Mouse (Mus musculus): Measurements from ENCODE around the gene Cys1. TPM values are rescaled to one million over a fixed set of nuclear protein-coding genes. Genes with fewer than 3 reads are reported as not detected.

Cys1 gene
- polyA plus RNA-seq, 1 experiment from 2014 or later: 2.2 TPM

DNA sequence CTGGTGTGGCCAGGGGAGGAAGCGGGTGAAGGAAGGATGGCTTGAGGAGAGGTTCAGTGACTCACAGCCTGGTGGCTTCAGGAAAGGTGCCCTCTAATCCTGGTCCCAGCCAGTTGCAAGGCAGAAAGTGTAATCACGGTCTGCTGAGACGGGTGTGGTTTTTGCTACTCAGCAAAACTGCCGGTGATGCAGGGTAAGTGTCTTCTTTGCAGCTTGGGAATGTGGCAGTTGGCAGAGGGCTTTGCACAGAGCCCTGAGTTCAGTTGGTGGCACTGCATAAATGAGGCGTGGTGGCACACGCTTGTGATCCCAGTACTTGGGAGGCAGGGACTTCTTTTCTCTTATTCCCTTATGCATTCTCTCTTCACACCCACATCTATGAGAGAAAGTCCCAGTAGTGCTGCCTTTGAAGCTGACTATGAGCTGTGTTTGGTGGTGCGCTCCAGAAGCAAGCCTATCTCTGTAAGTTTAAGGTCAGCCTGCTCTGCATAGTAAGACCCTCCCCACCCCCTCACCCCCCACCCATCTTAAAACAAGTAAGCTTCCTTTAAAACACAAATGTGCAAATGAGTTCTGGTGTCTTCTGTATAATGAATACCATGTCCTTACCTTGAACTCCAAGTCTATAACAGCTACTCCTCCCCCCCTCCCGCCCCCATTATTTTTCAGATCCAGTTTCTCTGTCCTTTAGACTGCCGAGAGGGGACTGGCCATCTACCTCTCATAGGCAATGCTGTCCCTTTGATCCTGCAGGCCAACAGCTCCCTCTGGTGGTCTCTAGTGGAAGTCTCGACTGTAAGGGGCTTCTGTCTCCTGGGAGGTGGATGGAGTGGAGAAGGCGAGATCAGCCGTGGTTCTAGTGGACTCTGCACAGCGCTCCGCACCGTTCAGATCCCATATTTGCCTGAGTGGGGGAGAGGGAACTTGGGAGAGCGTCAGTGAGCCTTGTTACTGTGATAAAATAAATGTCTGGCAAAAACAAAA, 15.2 kb upstream of the Cys1 start:
- H3K9ac ChIP-seq: no peak overlapping the region
- WGBS: 38% methylated on average over 16 of the region's 16 CpGs
- H3K4me3 ChIP-seq: no peak overlapping the region
- no peaks in the 10 kb centered on the region for H3K27me3 ChIP-seq
- peak; percentile 80; the same call in 1 of the 2 replicates for ATAC-seq (ENCODE audit: borderline replicate concordance, extremely low read depth, low FRiP score, low TSS enrichment)
- H3K4me1 ChIP-seq: no peaks in the 10 kb centered on the region
- H3K36me3 ChIP-seq: no peaks in the 10 kb centered on the region
- H3K4me2 ChIP-seq: no peak overlapping the region
- H3K9me3 ChIP-seq: no peaks in the 10 kb centered on the region
- H3K27ac ChIP-seq: no peak overlapping the region

DNA sequence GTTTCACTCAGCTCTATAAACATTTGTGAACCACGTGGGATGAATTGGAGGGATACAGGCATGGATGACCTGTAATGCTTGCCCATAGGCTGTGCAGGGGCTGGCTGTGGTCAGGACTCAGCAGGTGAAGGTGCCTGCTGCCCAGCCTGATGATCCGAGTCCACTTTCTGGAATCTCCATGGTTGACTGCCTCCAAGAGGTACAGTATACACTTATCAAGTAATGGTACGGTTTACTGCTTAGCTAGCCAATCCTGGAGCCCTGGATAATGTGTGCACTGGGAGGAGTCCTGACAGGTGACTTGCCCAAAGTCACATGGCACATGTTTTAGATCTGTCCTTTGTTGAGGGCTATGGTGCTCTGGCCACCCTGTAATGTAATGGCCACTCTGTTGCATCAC, 8.7 kb upstream of the Cys1 start:
- Histone ChIP-seq H3K4me3 (no peak overlapping the region), H3K4me2 (no peak overlapping the region), H3K9ac (no peak overlapping the region), H3K27me3 (no peaks in the 10 kb centered on the region), H3K4me1 (peaks cover 4% of the 10 kb centered on the region; the same call in 1 of the 2 replicates), H3K9me3 (no peaks in the 10 kb centered on the region), H3K36me3 (no peaks in the 10 kb centered on the region), H3K27ac (no peak overlapping the region)
- no peak for ATAC-seq (ENCODE audit: borderline replicate concordance, extremely low read depth, low FRiP score, low TSS enrichment)
- WGBS: 80% methylated on average over 3 of the region's 3 CpGs

DNA sequence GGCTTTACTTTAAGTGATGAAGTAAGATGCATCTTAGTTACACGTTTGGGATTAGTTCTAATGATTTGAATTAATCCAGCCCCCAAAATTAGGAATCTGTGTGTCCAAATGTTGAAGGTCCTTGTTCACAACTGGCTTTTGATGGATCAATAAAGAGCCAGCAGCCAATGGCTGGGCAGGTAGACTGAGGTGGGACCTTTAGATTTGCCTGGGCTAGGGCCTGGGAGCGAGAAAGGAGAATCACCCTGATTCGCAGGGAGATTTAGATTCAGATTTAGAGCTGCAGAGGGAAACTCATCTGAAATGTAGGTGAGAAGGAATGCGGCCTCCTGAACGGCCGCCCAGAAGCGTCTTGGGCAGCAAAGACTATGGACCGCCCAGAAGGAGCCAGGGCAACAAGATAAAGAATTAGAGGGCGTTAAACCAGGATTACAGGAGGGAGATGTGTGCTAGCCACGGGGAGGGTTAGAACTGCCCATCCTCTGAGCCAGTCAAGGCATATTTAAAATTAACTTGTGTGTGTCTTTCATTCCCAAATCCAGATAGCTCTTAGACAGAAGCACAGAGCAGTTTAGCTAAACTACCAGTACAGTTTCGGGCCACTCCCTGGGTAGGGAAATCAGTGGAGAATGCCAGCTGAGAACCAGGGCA, 5.2 kb upstream of the Cys1 start:
- 50% methylated on average over 11 of the region's 11 CpGs for WGBS
- H3K9ac ChIP-seq: no peak overlapping the region
- no peaks in the 10 kb centered on the region for H3K36me3 ChIP-seq
- peaks cover 19% of the 10 kb centered on the region for H3K4me1 ChIP-seq
- H3K4me3 ChIP-seq: no peak overlapping the region
- H3K4me2 ChIP-seq: no peak overlapping the region
- H3K27me3 ChIP-seq: peaks cover 15% of the 10 kb centered on the region
- H3K27ac ChIP-seq: peak overlapping the region; percentile 26
- ATAC-seq (ENCODE audit: borderline replicate concordance, extremely low read depth, low FRiP score, low TSS enrichment): no peak
- H3K9me3 ChIP-seq: no peaks in the 10 kb centered on the region

DNA sequence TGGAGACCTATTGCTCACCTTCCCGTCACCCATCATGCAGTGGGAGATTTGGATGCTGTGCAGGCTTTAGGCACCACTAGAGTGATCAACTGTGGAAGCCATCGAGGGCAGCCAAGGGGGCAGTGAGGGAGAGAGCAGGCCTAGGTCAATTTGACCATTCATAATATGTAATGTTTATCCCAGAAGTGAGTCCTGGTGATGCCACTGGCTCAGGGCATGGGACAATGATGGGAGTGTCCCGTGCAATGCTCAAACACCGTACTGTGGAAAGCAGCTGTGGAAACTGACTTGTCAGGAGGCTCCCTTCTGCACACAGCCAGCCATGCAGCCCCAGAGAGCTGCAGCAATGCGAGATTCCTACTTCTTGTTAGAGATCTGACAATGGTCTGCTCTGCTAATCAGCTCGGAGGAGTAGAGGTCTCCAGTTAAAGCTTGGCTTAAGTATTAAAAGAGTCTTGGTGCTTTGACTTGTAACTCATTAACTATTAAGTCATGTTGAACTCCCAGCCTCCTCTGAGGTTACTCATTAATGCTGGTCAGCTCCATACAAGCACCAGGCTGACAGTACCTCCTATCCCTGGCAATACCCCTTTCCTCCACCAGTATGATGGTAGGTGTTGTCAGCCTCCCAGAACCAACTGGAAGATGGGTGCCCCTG, 4.6 kb upstream of the Cys1 start:
- Histone ChIP-seq H3K9me3 (no peaks in the 10 kb centered on the region), H3K27ac (peak overlapping the region; percentile 59; the same call in 1 of the 2 replicates), H3K36me3 (no peaks in the 10 kb centered on the region), H3K9ac (no peak overlapping the region), H3K27me3 (peaks cover 20% of the 10 kb centered on the region), H3K4me3 (no peak overlapping the region), H3K4me2 (no peak overlapping the region; the same call in 1 of the 2 replicates), H3K4me1 (peaks cover 25% of the 10 kb centered on the region)
- 54% methylated on average over 6 of the region's 6 CpGs for WGBS
- ATAC-seq (ENCODE audit: borderline replicate concordance, extremely low read depth, low FRiP score, low TSS enrichment): peak; percentile 44; the same call in 1 of the 2 replicates

DNA sequence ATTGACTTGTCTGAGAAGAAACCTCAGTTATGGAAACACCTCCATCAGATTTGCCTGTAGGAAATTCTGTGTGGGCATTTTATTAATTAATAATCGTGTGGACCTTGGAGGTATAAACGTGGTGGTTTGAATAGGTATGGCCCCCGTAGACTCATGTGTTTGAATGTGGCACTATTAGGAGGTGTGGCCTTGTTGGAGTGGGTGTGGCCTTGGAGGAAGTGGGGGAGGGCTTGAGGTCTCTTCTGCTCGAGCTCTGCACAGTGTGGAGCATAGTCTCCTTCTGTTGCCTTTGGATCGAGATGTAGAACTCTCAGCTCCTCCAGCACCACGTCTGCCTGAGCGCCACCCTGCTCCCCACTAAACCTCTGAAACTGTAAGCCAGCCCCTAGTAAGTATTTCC, 1.8 kb upstream of the Cys1 start:
- no peak for ATAC-seq (ENCODE audit: borderline replicate concordance, extremely low read depth, low FRiP score, low TSS enrichment)
- Histone ChIP-seq H3K9me3 (no peaks in the 10 kb centered on the region), H3K36me3 (no peaks in the 10 kb centered on the region), H3K27ac (peak overlapping the region; percentile 81; the same call in 1 of the 2 replicates), H3K9ac (no peak overlapping the region), H3K4me2 (no peak overlapping the region), H3K4me1 (peaks cover 35% of the 10 kb centered on the region), H3K27me3 (peaks cover 26% of the 10 kb centered on the region), H3K4me3 (no peak overlapping the region)
- WGBS: 70% methylated on average over 7 of the region's 7 CpGs

DNA sequence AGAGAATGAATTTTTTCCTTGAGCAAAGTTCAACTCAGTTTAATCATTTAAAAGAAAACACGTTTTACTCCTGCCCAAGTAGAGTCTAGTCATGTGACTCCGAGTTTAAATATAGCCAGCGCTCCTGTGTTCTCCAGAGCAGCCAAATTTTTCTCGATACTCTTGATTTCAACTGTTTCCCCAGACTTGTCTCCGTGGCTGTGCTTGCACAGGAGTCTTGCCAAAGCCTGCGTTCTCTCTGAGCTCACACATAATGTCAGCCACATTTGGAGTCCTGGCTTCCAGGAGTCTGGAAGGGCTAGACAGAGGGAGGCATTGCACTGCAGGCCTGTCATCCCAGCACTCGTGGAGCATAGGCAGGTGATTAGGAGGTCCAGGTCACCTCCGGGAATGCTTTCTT, 950 bp upstream of the Cys1 start:
- peak overlapping the region; percentile 81 for H3K27ac ChIP-seq

DNA sequence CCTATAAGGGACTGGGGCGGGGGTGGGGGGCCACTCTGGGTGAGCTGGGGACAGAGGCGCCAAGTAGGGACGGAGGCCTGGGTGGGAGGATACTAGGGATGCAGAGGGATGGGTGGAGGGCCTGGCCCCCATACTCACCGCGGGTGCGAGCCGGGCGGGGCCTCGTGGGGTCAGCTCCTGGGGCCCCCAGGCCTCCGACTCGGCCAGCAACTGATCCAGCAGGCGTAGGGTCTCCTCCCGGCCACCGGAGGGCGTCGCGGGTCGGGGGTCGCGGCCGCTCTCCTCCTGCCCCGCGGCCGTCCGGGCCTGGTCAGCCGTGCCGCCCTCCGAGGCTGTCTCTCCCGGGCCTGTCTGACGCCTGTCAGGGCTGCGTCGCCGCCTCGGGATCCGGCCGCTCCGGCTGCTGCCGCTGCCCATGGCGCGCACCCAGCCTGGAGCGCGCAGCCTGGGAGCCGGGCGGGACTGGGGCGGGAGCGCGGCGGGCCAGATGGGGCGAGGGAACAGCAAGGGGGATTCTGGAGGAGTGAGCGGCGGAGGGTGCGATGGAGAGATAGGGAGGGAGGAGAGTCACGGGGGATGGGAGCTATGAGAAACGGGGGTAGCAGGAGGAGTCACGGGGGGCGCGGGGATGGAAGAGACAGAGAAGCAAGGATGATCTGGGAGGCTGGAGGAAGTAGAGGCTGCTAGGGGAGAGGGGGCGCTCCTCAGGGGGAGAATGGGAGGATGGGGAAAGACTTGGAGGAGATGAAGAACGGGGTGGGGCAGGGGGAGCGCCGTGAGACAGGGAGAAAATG, 924 bp downstream of the Cys1 start:
- Histone ChIP-seq H3K4me1 (peaks cover 30% of the 10 kb centered on the region), H3K36me3 (no peaks in the 10 kb centered on the region), H3K9ac (peak overlapping the region; percentile 66), H3K4me3 (peak overlapping the region; percentile 54), H3K4me2 (peak overlapping the region; percentile 91), H3K27me3 (peaks cover 26% of the 10 kb centered on the region), H3K27ac (no peak overlapping the region), H3K9me3 (no peaks in the 10 kb centered on the region)
- ATAC-seq (ENCODE audit: borderline replicate concordance, extremely low read depth, low FRiP score, low TSS enrichment): peak; percentile 55; the same call in 1 of the 2 replicates
- WGBS: 2% methylated on average over 54 of the region's 61 CpGs

More for the DNA sequence above, 950 bp upstream of the Cys1 start:
- H3K27me3 ChIP-seq: peaks cover 26% of the 10 kb centered on the region
- H3K4me1 ChIP-seq: peaks cover 35% of the 10 kb centered on the region
- H3K4me2 ChIP-seq: peak overlapping the region; percentile 91; the same call in 1 of the 2 replicates
- no peak overlapping the region for H3K4me3 ChIP-seq
- no peaks in the 10 kb centered on the region for H3K36me3 ChIP-seq
- H3K9me3 ChIP-seq: no peaks in the 10 kb centered on the region
- H3K9ac ChIP-seq: no peak overlapping the region
- ATAC-seq (ENCODE audit: borderline replicate concordance, extremely low read depth, low FRiP score, low TSS enrichment): no peak
- WGBS: 25% methylated on average over 8 of the region's 8 CpGs

DNA sequence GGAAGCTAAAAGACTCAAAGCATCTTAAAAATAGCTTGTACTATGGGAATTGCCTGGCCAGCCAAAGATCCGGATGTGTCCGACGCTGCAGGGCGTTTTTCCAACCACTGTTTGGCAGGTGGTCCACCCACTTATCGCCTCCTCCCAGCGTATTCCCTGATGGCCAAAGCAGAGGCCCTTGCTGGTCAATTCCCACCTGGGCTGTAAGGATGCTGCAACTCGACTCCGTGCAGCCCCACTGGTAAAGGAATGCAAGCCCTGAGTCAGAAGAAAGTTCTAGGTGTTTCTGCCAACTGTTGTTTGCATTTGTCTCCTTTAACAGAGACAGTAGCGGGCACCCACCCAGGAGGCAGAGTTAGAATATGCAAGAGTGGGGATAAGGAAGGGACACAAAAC, 1.5 kb downstream of the Cys1 start:
- Histone ChIP-seq H3K9me3 (no peaks in the 10 kb centered on the region), H3K36me3 (no peaks in the 10 kb centered on the region), H3K27me3 (peaks cover 26% of the 10 kb centered on the region), H3K4me1 (peaks cover 30% of the 10 kb centered on the region), H3K4me2 (peak overlapping the region; percentile 91), H3K4me3 (peak overlapping the region; percentile 54), H3K27ac (no peak overlapping the region), H3K9ac (peak overlapping the region; percentile 66)
- WGBS: 10% methylated on average over 9 of the region's 9 CpGs
- no peak for ATAC-seq (ENCODE audit: borderline replicate concordance, extremely low read depth, low FRiP score, low TSS enrichment)

DNA sequence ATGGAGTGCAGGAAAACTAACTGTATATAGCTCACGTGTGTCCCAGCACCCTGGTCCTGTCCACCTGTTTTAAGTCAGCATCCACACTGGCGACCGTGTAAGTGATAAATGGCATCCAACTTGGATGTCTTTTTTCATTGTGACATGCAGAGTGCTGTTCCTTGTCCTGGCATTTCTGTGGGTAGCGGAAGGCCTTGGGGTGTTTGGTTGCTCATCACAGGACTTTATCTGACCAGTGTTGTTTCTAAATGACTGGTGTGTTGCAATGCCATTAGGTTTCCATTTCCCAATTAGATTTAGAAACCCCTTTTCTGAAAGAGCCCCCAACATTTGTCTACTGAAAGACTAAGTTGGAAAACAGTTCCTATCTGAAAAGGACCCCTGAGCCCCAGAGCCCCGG, 19.5 kb downstream of the Cys1 start:
- Histone ChIP-seq H3K4me1 (no peaks in the 10 kb centered on the region), H3K4me2 (no peak overlapping the region), H3K4me3 (no peak overlapping the region), H3K27ac (no peak overlapping the region), H3K36me3 (peaks cover 32% of the 10 kb centered on the region), H3K9me3 (no peaks in the 10 kb centered on the region), H3K27me3 (no peaks in the 10 kb centered on the region), H3K9ac (no peak overlapping the region)
- ATAC-seq (ENCODE audit: borderline replicate concordance, extremely low read depth, low FRiP score, low TSS enrichment): no peak
- WGBS: 80% methylated on average over 5 of the region's 5 CpGs

DNA sequence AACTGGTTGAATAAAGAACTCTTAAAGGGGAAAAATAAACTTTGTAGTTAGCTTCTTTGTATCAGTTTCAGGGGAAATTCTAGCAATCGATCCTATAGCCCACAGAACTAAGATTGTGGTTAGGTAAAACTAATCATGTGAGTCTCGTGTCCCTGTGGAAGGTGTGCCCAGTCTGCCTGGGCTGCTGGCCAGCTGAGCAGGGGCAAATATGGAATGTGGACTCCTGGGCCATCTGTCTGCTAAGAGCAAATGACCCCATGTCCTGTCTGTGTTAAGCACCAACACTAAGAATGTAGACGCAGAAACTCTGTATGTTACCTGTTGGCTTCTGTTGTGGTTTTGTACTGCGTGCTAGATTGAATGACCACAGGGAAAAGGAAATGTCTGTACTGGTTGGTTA, 20.5 kb downstream of the Cys1 start:
- WGBS: 75% methylated on average over 4 of the region's 4 CpGs
- Histone ChIP-seq H3K4me1 (no peaks in the 10 kb centered on the region), H3K4me3 (no peak overlapping the region), H3K9ac (no peak overlapping the region), H3K27ac (no peak overlapping the region), H3K36me3 (peaks cover 35% of the 10 kb centered on the region), H3K27me3 (no peaks in the 10 kb centered on the region), H3K9me3 (no peaks in the 10 kb centered on the region), H3K4me2 (no peak overlapping the region)
- ATAC-seq (ENCODE audit: borderline replicate concordance, extremely low read depth, low FRiP score, low TSS enrichment): no peak

DNA sequence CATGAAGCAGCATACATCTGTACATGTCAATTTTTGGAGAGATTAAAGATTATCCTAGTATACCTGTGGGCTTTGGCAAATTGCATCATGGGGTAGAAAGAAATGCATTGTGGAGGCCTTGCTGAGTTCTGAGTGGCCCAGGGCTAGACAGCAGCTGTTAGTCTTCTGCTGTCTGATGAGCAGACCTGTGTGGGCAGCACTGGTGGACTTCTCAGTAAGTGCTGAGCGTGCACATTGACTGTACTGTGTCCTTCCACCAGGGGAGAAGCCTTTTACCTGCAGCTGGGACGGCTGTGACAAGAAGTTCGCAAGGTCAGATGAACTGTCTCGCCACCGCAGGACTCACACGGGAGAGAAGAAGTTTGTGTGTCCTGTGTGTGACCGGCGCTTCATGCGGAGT, 21.7 kb downstream of the Cys1 start:
- Histone ChIP-seq H3K9ac (no peak overlapping the region), H3K27me3 (no peaks in the 10 kb centered on the region), H3K4me3 (no peak overlapping the region), H3K4me1 (no peaks in the 10 kb centered on the region), H3K9me3 (no peaks in the 10 kb centered on the region), H3K36me3 (peaks cover 45% of the 10 kb centered on the region), H3K27ac (no peak overlapping the region), H3K4me2 (no peak overlapping the region)
- no peak for ATAC-seq (ENCODE audit: borderline replicate concordance, extremely low read depth, low FRiP score, low TSS enrichment)
- WGBS: 85% methylated on average over 9 of the region's 9 CpGs

All from lung, embryonic 15.5 days (tissue).